Mouse (Mus musculus): ENCODE results near the gene 1810024B03Rik. TPM values are rescaled to one million over a fixed set of nuclear protein-coding genes. Genes with fewer than 3 reads are reported as not detected.
A peak's percentile ranks its signal among the peaks of the same experiment; 100 is the strongest.

1810024B03Rik gene
- total and polyA plus RNA-seq, 3 experiments, result 1.5 to 1.9 TPM; not detected in 1

DNA sequence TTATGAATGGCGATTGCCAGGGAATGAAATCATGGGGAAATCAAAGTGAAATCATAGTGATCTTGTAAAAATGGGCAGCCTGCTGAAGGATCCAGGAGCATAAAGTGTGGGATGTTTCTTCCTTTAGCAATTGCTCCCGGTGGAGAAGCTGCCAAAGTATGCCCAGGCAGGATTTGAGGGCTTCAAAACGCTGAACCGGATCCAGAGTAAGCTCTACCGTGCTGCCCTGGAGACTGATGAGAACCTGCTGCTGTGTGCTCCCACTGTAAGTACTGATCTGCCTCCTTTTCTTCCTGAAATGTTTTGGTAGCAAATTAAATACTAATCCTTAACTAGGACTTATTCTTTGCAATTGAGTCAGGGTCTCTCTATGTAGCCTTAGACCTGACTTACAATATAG, 9.7 kb upstream of the 1810024B03Rik start:
- no peaks in the 10 kb centered on the region; the same call in 1 of the 2 replicates for H3K79me2 ChIP-seq (ENCODE audit: control insufficient read depth, insufficient read depth, low read length, poor library complexity)
- no peak overlapping the region for H3K9ac ChIP-seq (ENCODE audit: control insufficient read depth, low read depth, low read length, poor library complexity, severe bottlenecking)
- no peaks in the 10 kb centered on the region for H3K27me3 ChIP-seq (ENCODE audit: control insufficient read depth in 1 of 2, insufficient read depth in 2 of 2, low read length in 2 of 2)
- peaks cover 0 to 24% of the 10 kb centered on the region in 2 experiments; a peak in 2 of 4 replicates for H3K36me3 ChIP-seq (ENCODE audit: control insufficient read depth in 1 of 2, insufficient read depth in 2 of 2, low read length in 2 of 2)
- H3K27ac ChIP-seq (ENCODE audit: control insufficient read depth, low read depth, low read length), result no peak overlapping the region
- no peaks in the 10 kb centered on the region for H3K9me3 ChIP-seq (replicated peaks; ENCODE audit: insufficient read depth, low read length)
- H3K4me3 ChIP-seq (ENCODE audit: control insufficient read depth in 1 of 2, insufficient read depth in 1 of 2, low read depth in 2 of 2, low read length in 2 of 2), result no peak overlapping the region
- no peaks in the 10 kb centered on the region for H3K4me1 ChIP-seq (ENCODE audit: control insufficient read depth in 1 of 2, insufficient read depth in 2 of 2, low read length in 2 of 2)
- no peak for DNase-seq (ENCODE audit: low read depth, low spot score)
- TF ChIP-seq SIN3A (IDR thresholded peaks at IDR 0.05; ENCODE audit: low read length), result no peak
- TF ChIP-seq NRF1 (IDR thresholded peaks at IDR 0.05; ENCODE audit: insufficient read depth, low read depth, low read length, poor library complexity, severe bottlenecking), result no peak
- no peak for TF ChIP-seq CHD2 (IDR thresholded peaks at IDR 0.05; ENCODE audit: low read length)
- TF ChIP-seq UBTF (IDR thresholded peaks at IDR 0.05; ENCODE audit: borderline replicate concordance, insufficient read depth, low read depth, low read length), result no peak
- no peak for TF ChIP-seq HCFC1 (IDR thresholded peaks at IDR 0.05; ENCODE audit: low read depth, low read length)
- TF ChIP-seq EP300 (IDR thresholded peaks at IDR 0.05; ENCODE audit: low read depth in 1 of 2, low read length in 2 of 2), result no peak
- TF ChIP-seq SMC3 (IDR thresholded peaks at IDR 0.05; ENCODE audit: low read depth, low read length), result no peak

- H3K27ac ChIP-seq (ENCODE audit: control insufficient read depth, low read depth, low read length), result no peak overlapping the region
- H3K9ac ChIP-seq (ENCODE audit: control insufficient read depth, low read depth, low read length, poor library complexity, severe bottlenecking), result no peak overlapping the region
- TF ChIP-seq ETS1 (IDR thresholded peaks at IDR 0.05; ENCODE audit: low read depth, low read length), result no peak
- TF ChIP-seq MAFK (IDR thresholded peaks at IDR 0.05; ENCODE audit: borderline replicate concordance, low read depth, low read length), result no peak
- peaks cover 4 to 21% of the 10 kb centered on the region in 2 experiments for H3K36me3 ChIP-seq (ENCODE audit: control insufficient read depth in 1 of 2, insufficient read depth in 2 of 2, low read length in 2 of 2)
- H3K79me2 ChIP-seq (ENCODE audit: control insufficient read depth, insufficient read depth, low read length, poor library complexity), result peaks cover 17% of the 10 kb centered on the region
- no peaks in the 10 kb centered on the region for H3K9me3 ChIP-seq (replicated peaks; ENCODE audit: insufficient read depth, low read length)
- DNase-seq (ENCODE audit: low read depth, low spot score), result no peak
- H3K27me3 ChIP-seq (ENCODE audit: control insufficient read depth in 1 of 2, insufficient read depth in 2 of 2, low read length in 2 of 2), result no peaks in the 10 kb centered on the region
- H3K4me3 ChIP-seq (ENCODE audit: control insufficient read depth in 1 of 2, insufficient read depth in 1 of 2, low read depth in 2 of 2, low read length in 2 of 2), result no peak overlapping the region
- no peaks in the 10 kb centered on the region; a peak in 1 of 4 replicates for H3K4me1 ChIP-seq (ENCODE audit: control insufficient read depth in 1 of 2, insufficient read depth in 2 of 2, low read length in 2 of 2)
Observed at GRCm38 (mm10) chr2:127210701-127211100, 2.6 kb upstream of the 1810024B03Rik start.

DNA sequence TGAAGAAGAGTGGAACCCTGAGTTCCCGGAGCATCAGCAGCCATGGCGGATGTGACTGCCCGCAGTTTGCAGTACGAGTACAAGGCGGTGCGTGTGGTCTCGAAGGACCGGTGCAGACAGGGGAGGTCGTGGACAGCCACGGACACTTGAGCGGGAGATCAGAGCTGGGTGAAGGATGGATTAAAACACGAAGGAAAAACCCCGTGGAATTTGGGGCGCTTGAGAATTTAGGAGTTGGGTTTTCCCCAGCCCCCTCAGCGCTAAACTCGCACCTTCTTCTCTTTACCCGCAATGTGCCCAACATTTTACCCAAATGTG, 331 bp upstream of the 1810024B03Rik start:
- H3K36me3 ChIP-seq (ENCODE audit: control insufficient read depth in 1 of 2, insufficient read depth in 2 of 2, low read length in 2 of 2), result peaks cover 4 to 14% of the 10 kb centered on the region in 2 experiments
- H3K79me2 ChIP-seq (ENCODE audit: control insufficient read depth, insufficient read depth, low read length, poor library complexity), result peaks cover 17% of the 10 kb centered on the region
- TF ChIP-seq RAD21 (IDR thresholded peaks at IDR 0.05; ENCODE audit: low read depth, low read length) (no peak), POLR2A (IDR thresholded peaks at IDR 0.05; ENCODE audit: control insufficient read depth in 1 of 2, insufficient read depth in 1 of 2, low read depth in 1 of 2, low read length in 2 of 2, poor library complexity in 1 of 2) (peak; percentile 69 to 73; a peak in 1 of 4 replicates)
- no peak for DNase-seq (ENCODE audit: low read depth, low spot score)
- no peaks in the 10 kb centered on the region for H3K9me3 ChIP-seq (replicated peaks; ENCODE audit: insufficient read depth, low read length)
- H3K27ac ChIP-seq (ENCODE audit: control insufficient read depth, low read depth, low read length), result peak overlapping the region; percentile 85
- no peaks in the 10 kb centered on the region; a peak in 1 of 4 replicates for H3K4me1 ChIP-seq (ENCODE audit: control insufficient read depth in 1 of 2, insufficient read depth in 2 of 2, low read length in 2 of 2)
- no peaks in the 10 kb centered on the region for H3K27me3 ChIP-seq (ENCODE audit: control insufficient read depth in 1 of 2, insufficient read depth in 2 of 2, low read length in 2 of 2)
- H3K9ac ChIP-seq (ENCODE audit: control insufficient read depth, low read depth, low read length, poor library complexity, severe bottlenecking), result peak overlapping the region; percentile 79
- peak overlapping the region; percentile 77 to 80 for H3K4me3 ChIP-seq (ENCODE audit: control insufficient read depth in 1 of 2, insufficient read depth in 1 of 2, low read depth in 2 of 2, low read length in 2 of 2)
